Mouse (Mus musculus): ENCODE results near the gene Eps15l1.

Gene Eps15l1

DNA sequence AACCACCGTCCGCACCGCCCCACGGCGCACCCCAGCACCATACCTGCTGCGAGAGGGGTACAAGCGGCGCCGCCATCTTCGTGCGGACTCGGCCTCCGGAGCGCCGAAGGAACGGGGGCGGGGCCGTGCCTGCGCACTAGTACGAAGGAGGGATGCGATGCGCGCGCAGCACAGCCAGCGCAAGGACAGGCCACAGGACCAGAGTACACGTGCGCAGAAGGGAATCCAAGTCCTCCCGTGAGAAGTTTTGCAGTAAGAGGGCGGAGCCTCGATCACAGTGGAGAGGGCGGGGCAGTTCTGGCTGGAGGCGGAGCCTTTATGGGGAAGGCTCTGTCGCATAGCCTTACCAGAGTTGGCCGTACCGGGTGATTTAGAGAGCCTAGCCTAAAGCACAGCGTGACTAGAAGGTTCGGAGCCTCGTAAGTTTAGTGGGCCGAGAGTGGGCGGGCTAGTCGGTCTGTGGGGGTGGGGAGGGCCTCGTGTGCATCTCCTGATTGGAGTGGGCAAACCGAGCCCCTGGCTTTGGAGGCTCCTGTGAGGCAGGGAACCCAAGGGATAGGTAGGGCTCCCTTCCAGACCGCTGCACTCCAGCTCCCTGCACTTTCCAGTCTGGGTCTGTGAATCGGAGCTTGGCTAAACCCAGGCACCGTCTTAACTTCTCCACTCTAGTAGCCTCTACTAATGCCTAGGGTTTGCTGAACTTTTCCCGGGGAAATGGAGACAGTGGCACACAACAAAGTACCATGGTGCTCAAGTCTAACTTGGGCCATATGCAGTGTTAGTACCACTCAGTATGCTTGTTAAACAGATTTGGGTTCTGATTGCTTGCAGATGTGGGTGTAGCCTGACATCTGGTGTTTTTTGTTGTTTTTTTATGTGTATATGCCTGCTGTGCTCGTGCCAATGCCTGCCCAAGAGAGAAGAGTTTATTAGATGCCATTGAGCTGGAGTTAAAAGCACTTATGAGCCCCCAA lies at the start of gene Eps15l1:
Gene Eps15l1 (minus strand): TSS at position 99 of the 974 bp plus-strand sequence.
- peak; percentile 92 for ATAC-seq (ENCODE audit: insufficient number of reproducible peaks, low FRiP score, low TSS enrichment)

DNA sequence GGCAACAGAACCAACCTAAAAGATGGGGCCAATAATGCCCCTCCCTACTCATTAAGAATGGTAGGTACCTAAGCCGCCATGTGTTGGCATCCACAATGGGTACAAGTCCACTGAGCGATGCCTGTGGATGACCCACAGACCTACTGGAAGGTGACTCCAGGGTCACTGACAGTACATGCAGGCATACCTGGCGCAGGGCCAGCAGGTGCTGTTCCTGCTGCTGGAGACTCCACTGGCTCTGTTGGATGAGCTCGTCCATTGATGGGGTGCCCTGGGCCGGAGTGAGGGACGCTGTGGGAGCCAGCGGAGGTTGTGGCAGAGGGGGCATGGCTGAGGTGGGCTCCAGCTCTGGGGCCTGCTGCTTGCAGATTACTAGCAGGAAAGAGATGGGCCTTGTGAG lies 49.4 kb upstream of the Eps15l1 start:
- ATAC-seq (ENCODE audit: insufficient number of reproducible peaks, low FRiP score, low TSS enrichment), result no peak

DNA sequence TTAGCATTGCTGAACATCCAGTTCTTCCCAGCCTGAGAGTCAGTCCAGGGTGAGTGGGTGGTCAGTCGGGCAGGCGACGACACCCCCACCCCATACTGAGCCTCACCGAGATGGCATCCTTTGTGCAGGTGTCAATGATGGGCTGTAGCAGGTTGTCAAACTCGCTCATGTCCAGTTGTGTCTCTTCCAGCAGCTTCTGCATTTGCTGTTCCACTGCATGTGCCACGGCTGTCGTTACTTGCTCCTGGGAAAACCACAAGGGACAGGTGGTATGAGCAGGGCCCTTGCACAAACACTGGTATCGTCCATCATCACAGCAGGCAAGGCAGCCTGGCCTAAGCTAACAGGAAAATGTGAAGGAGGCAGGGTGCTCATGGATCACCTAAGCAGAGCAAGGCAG lies 48.7 kb upstream of the Eps15l1 start:
- no peak for ATAC-seq (ENCODE audit: insufficient number of reproducible peaks, low FRiP score, low TSS enrichment)

DNA sequence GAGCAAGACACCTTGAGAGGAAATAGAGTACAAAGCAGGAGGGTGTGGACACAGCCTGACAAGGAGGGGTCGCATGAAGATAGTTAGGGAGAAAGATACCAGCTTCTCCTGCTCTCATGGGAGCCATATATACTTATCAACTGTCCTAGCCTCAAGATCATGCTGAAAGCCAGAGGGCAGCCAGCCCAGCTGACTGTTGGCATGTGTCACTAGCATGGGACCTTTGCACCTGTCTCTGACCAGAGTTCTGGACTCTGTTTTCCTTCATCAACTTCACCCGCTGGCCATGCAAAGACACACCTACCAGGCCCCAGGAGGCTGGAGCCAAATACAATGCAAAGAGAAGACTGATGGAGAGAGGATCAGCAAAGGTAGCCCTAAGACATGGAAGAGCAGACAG lies 48.0 kb upstream of the Eps15l1 start:
- ATAC-seq (ENCODE audit: insufficient number of reproducible peaks, low FRiP score, low TSS enrichment), result no peak

DNA sequence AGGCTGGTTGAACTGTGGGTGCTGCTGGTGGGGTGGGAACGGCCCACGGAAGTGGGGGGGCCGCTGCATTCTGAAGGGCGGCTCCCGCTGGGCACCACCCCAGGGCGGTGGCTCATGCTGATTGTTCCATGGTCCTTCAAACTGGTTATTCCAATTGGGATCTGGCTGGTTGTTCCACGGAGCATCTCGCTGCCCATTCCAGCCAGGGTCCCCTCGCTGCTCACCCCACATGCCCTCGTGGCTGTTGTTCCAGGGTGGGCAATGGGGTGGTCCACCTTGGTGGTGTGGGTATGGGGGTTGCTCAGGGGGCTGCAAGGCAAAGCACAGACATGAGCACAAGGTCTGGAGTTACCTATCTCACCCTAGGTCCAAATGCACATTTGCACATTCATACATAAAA lies 43.0 kb upstream of the Eps15l1 start:
- ATAC-seq (ENCODE audit: insufficient number of reproducible peaks, low FRiP score, low TSS enrichment), result no peak

DNA sequence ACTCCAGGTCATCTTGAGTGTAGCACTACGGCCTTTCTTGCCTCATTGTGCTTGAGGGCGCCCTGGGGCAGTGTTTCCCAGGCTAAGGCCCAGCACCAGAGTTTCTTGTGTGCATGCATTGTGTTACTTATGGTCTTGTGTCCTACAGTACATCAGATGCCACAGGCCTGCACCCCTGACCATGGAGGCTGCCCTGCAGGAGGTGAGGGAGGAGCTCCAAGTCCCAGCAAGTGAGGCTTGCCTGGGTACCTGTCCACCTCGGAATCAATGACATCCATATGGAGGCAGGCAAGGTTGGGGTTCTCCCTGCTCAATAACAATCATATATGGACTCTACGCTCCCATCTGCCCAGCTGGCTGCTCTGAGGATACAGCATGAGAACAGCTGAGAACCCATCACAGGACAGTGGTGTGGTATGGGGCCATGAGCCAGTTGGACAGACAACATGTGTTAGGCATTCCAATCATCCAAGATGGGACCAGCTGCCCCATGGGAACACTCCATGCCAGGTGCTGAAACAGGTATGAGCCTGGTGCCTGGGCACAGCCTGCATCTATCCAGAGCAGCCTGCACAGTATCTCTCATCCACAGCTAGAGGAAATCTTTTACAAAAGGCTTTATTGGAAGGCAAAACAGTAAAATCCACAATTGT lies 38.7 kb upstream of the Eps15l1 start:
- ATAC-seq (ENCODE audit: insufficient number of reproducible peaks, low FRiP score, low TSS enrichment), result no peak

DNA sequence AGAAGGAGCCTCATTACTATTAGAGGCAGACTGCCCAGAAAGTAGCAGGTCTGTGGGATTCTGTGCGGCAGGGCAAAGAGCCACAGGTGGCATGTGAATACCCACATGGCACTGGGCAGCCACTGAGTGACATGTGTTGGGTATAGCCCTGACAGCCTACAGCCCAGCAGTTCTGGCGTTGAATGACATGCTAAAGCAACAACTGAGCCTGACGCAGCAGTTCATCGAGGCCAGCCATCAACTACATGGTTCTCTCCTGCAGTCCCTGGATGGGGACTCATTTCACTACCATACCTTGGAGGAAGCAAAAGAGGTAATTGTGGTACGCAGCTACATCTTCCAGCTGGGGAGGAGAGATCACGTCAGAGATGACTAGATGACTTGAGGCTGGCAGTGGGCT lies 37.2 kb upstream of the Eps15l1 start:
- no peak for ATAC-seq (ENCODE audit: insufficient number of reproducible peaks, low FRiP score, low TSS enrichment)

DNA sequence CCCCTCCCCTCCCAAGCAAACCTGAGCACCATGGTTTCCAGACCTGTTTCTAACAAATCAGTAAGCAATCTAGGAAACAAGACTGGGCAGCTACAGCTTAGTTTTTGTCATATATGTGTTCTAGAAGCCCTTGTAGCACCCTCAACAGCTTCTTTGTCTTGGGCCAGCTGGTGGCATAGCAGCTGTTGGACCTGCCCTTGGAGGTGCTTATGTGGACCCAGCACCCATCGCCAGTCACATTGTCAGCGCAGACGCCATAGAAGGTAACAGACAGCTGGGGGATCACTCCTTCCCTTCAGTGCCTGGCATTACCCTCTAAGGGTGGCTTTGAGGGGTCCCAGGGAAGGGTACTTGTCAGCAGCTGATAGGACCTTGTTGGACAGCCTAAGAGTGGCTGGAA lies 36.5 kb upstream of the Eps15l1 start:
- no peak for ATAC-seq (ENCODE audit: insufficient number of reproducible peaks, low FRiP score, low TSS enrichment)

DNA sequence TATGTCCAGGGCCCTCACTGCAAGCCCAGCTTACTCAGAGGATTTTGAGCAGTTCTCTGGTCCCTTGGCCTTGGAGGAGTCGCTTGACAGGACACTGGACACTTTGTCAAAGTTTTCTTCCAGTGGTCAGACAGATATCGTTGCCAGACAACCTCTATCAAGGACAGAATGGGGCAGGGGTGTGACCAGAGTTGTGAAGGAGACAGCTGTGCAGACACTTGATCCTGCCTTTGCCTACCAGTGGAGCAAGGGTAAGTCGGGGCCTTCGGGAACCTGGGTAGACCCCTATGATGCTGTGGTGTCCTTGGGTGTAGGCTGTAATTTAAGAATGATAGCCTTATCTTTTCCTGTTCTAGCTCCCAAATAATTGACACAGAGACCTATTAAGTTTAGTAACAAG lies 34.1 kb upstream of the Eps15l1 start:
- ATAC-seq (ENCODE audit: insufficient number of reproducible peaks, low FRiP score, low TSS enrichment), result no peak

DNA sequence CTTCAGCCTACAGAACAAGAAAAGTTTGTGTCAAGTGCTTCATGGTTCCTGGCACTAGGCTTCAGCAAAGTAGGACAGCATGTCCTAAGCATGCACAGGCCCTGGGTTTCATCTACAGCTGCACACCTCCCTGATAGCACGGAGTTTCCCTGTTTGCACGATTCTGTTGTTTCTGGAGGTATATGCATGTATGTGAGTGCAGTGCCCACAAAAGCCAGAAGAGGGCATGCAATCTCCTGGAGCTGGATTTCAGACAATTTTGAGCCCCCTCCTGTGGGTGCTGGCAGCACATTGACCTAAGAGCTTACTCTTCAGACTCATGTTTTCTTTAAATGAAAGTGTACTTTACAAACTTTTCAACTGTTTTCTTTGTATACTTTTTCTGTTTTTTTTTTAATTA lies 32.6 kb upstream of the Eps15l1 start:
- ATAC-seq (ENCODE audit: insufficient number of reproducible peaks, low FRiP score, low TSS enrichment), result no peak

DNA sequence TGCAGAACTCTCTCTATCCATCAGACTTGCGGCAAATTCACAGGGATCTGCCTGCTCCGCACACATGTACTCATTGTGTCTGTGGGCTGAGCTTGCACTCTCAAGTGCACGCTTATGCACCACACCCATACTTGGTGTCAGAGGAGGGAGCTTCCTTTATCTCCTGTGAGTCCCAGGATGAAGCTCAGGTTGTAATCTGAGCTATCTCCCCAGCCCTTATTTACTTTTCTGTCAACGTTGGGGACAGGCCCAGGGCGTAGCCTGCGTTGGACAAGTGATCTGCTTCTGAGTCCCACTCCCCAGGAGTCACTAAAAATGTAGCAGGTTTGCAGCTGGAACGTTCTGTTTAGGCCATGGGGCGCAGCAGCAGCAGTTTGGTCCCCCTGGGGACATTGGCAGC lies 30.3 kb upstream of the Eps15l1 start:
- no peak for ATAC-seq (ENCODE audit: insufficient number of reproducible peaks, low FRiP score, low TSS enrichment)

DNA sequence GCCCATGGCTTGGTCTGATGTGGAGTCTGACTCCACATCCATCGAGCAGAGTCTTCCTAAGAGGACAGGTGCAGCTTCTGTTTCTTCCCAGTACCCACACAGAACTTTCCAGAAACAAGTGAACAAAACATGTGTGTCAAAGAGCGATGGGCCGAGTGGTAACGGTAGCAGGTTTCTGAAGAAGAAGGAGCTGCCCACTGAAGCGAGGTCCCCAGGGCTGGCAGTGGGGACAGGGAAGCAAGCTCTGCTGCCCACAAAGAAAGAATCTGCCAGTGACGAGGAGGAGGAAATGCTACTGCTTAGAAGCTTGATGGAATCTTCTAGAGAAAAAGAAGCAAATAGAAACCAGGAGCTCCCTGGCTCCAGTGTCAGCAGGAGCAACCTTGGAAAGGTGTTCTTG lies 23.8 kb upstream of the Eps15l1 start:
- no peak for ATAC-seq (ENCODE audit: insufficient number of reproducible peaks, low FRiP score, low TSS enrichment)

DNA sequence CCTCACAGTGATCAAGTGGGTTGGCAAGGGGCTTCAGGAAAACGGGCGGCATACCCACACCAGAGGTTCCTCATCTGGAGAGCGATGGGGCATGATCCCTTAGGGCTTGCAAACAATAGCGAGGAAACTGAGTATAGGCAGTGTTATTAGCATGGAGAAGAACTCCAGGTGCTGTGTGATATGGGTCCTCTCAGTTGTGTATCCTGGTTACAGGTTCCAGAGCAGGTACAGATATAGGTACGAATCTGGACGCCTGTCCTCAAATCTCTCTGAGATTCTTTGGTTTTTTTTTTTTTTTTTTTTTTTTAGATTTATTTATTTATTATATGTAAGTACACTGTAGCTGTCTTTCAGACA lies 22.7 kb upstream of the Eps15l1 start:
- ATAC-seq (ENCODE audit: insufficient number of reproducible peaks, low FRiP score, low TSS enrichment), result no peak

DNA sequence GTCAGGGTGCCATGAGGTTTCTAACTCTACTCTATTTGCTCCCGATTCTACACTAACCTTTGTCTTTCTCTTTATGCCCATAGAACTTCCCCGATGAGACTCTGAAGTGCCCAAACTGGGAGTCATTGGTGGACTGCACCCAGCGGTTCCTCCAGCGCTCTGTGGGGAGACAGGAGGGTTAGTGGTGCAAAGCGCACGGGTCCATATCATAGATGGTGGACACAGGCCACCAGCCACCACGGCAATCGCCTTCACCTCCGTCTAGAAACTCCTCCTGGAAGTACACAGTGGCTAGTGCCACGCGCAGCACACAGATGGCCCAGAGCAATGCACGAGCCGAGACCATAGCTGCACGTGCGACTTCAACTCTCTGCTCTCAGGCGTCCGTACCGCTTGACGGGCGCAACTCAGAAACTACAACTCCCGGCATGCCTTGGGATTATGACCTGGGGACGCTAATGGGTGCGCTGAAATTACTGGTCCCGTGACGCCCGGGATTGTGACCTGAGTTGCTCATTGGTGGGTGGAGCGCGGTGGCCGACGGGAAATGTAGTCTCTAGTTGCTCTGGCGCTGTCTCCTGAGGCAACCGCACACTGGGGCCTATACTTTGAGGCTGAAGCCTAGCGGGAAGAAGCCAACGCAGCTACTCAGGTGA lies 22.2 kb upstream of the Eps15l1 start, which contains the start of the genes Calr3 and 1700030K09Rik:
Gene Calr3 (minus strand): TSS at position 533 of the 656 bp plus-strand sequence.
Gene 1700030K09Rik (plus strand): TSS at position 543 of the 656 bp plus-strand sequence.
- ATAC-seq (ENCODE audit: insufficient number of reproducible peaks, low FRiP score, low TSS enrichment), result peak; percentile 100

DNA sequence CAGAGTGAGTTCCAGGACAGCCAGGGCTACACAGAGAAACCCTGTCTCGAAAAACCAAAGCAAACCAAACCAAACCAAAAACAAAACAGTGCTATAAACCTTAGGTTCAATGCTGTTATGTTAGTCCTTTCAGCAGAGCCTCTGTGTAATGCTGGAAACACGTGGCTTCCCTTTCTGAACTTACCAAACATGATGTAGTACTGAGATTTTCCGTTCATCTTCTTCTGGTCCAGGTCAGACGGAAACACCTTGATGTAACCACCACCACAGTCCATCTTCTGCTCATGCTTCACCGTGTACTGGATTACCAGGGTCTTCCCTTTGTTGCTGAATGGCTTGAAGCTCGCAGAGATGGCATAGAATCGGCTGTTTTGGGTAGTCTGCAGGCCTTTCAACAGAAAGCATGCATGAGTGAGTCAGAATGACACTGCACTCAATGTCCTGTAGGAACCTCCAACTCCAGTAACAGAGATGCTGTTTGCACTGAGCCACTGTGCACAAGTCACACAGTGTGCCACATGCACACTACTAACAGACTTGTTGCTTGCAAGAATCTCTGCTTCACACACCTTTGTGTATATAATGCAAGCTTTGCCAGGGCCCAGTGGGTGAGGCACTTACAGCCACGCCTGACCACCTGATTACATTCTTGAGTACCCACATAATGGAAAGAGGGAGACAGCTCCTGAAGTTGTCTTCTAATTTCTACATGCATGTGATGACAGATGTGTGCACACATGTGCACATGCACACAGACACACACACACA lies 17.2 kb upstream of the Eps15l1 start:
- no peak for ATAC-seq (ENCODE audit: insufficient number of reproducible peaks, low FRiP score, low TSS enrichment)

DNA sequence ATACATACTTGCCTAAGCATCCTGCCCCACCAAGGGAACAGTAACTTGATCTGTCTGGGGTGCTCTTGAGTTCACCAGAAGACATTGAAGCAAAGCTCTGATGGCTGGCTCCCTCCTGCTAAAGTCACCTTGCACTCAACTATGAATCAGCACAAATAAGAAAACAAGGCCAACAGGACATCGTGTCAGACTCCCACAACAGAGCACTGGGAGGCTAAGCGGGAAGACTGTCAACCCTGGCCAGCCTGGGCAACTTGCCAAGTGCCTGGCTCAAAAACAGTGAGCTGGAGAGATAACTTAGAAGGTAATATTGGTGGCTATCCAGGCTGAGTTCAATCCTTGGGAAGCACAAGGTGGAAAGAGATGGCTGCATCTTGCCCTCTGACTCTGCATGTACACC lies 13.7 kb upstream of the Eps15l1 start:
- ATAC-seq (ENCODE audit: insufficient number of reproducible peaks, low FRiP score, low TSS enrichment), result no peak

DNA sequence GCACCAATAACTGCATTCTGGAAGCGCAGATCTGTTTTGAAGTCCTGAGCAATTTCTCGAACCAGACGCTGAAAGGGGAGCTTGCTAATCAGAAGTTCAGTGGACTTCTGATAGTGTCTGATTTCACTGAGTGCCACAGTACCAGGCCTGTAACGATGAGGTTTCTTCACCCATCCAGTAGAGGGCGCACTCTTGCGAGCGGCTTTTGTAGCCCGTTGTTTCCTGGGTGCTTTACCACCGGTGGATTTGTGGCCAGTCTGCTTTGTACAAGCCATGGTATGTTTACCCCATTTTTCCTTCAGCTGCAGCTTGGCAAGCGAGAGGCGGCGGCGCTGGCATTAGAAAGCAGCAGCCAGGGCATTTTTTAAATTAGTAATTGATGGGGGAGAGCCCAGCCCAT lies 8.4 kb upstream of the Eps15l1 start:
- ATAC-seq (ENCODE audit: insufficient number of reproducible peaks, low FRiP score, low TSS enrichment), result no peak

DNA sequence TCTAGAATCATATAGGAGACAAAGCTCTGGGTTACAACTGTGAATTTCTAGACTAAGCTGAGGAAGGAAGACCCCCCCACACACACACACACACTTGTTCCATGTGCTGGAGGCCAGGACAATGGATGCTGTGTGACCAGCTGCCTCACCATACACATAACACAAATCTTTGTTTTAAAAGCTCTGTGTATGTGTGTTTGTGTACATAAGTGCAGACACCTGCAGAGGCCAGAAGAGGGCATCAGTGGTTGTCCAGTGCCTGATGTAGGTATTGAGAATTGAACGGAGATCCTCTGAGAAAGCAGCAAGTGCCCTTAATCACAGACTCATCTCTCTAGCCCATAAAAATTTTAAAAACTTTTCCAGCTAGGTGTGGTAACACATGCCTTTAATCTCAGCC lies 1.7 kb upstream of the Eps15l1 start:
- no peak for ATAC-seq (ENCODE audit: insufficient number of reproducible peaks, low FRiP score, low TSS enrichment)

DNA sequence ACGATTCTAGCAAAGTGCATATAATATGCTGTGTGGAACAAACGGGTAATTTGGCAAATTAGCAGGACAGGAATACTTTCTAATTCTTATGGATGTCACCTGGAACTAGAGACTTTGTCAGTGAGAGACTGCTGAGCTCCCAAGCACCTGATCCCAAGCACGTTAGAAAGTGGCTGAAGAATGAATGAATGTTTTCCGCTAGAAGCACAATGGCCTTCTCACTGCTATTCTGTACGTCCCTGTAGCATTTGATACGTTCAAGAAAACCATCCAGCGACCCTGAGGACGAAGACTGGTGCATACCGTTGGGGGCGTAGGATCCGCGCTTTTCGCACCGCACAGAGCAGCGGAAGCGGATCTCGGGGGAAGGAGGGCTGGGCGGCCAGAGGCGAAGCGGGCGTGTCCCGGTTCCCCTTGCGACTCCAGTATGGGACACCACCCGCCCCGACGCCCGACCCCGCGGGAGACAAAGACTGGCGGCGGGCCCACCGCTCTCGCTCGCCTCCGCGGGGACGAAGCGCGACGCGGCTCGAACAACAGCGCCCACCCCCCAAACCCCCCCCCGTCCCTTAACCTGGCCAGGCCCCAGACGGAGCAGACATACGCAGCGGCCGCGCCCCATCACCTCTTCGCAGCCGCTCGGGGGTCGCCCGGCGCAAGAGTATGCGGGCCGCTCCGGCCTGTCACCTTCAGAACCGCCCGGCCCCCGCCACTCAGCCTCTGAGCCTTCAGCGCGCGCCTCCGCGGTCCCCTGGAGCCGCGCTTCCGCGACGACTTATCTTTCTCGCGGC lies 494 bp downstream of the Eps15l1 start:
- no peak for ATAC-seq (ENCODE audit: insufficient number of reproducible peaks, low FRiP score, low TSS enrichment)

DNA sequence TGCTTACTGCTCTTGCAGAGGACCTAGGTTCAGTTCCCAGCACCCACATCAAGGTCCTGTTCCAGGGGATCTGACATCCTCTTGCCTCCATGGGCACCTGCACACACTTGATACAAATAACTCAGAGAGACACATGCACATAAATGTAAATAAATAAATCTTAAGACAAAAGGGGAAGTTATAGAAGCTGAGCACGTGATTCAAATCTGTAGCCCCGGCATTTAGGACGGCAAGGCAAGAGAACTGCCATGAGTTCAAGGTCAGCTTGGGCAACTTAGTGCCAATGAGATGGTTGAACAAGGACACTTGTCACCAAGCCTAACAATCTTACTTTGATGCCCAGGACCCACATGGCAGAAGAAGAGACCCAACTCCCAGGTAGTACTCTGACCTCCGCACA lies 3.2 kb downstream of the Eps15l1 start:
- no peak for ATAC-seq (ENCODE audit: insufficient number of reproducible peaks, low FRiP score, low TSS enrichment)
